Mouse (Mus musculus): ENCODE measurements around the gene Sp7.

GRCm38 (mm10) chr15:102383671-102384070 is 16.7 kb upstream of the Sp7 start:
- TF ChIP-seq CTCF (IDR thresholded peaks at IDR 0.05; ENCODE audit: low read depth) (no peak), EP300 (IDR thresholded peaks at IDR 0.05; ENCODE audit: low read depth) (no peak)
